Mouse (Mus musculus) embryonic facial prominence, embryonic 14.5 days (tissue): ENCODE results near the gene Psmd9. TPM values are rescaled to one million over a fixed set of nuclear protein-coding genes. Genes with fewer than 3 reads are reported as not detected.

Source experiments
- ATAC-seq: fragments of 200-750 bp; cut with Nextera tagmentation; 2 replicates; pipeline ENCODE4 v1.8.0; 2017; ENCODE audit warnings: low read depth, moderate number of reproducible peaks, moderate TSS enrichment
- DNase-seq: peaks from one replicate; pipeline ENCODE4 v3.0.0-alpha.2; 2015; ENCODE audit warnings: low spot score
- H3K27ac ChIP-seq: fragments of 300-500 bp; sonication (generic); replicated peaks from 2 replicates; pipeline ENCODE4 v1.5.1; 2014; ENCODE audit warnings: low read depth, mild to moderate bottlenecking, low read length, moderate library complexity
- H3K27me3 ChIP-seq: fragments of 300-500 bp; sonication (generic); replicated peaks from 2 replicates; pipeline ENCODE4 v1.6.1; 2014; ENCODE audit warnings: low read length; ENCODE audit not compliant: control insufficient read depth, insufficient read depth
- H3K36me3 ChIP-seq: fragments of 300-500 bp; sonication (generic); 2 replicates; pipeline ENCODE4 v1.6.1; 2014; ENCODE audit warnings: low read length, mixed read lengths; ENCODE audit not compliant: control insufficient read depth, insufficient read depth
- H3K4me1 ChIP-seq: fragments of 300-500 bp; sonication (generic); 2 replicates; pipeline ENCODE4 v1.6.1; 2014; ENCODE audit warnings: antibody characterized with exemption, low read length; ENCODE audit not compliant: control insufficient read depth, insufficient read depth
- H3K4me2 ChIP-seq: fragments of 300-500 bp; sonication (generic); 2 replicates; pipeline ENCODE4 v1.6.1; 2014; ENCODE audit warnings: low read depth, mild to moderate bottlenecking, low read length, moderate library complexity, mixed read lengths
- H3K4me3 ChIP-seq: fragments of 300-500 bp; sonication (generic); 2 replicates; pipeline ENCODE4 v1.5.1; 2014; ENCODE audit warnings: low read depth, mild to moderate bottlenecking, low read length
- H3K9ac ChIP-seq: fragments of 300-500 bp; sonication (generic); 2 replicates; pipeline ENCODE4 v1.6.1; 2014; ENCODE audit warnings: low read depth, mild to moderate bottlenecking, low read length, moderate library complexity, mixed read lengths
- H3K9me3 ChIP-seq: fragments of 300-500 bp; sonication (generic); 2 replicates; pipeline ENCODE4 v1.6.1; 2016; ENCODE audit warnings: low read length; ENCODE audit not compliant: control insufficient read depth
- WGBS: fragments of 180-500 bp; shearing (Covaris S2); extraction: QIAGEN DNeasy Blood & Tissue Kit; methylation state at CpG from one replicate; pipeline ENCODE4 v1.1.7; 2014; 5-methylcytosine and 5-hydroxymethylcytosine counted together
- polyA plus RNA-seq: library from polyadenylated mRNA; unstranded; fragments of >200 nt; fragmentation: Nextera tagmentation; extraction: Ambion mirVana; gene quantifications from 2 replicates; pipeline ENCODE4 v1.2.1, GENCODE M21; 2014

Psmd9 gene
- polyA plus RNA-seq, 1 experiment from 2014 or later = 49.5 TPM

DNA sequence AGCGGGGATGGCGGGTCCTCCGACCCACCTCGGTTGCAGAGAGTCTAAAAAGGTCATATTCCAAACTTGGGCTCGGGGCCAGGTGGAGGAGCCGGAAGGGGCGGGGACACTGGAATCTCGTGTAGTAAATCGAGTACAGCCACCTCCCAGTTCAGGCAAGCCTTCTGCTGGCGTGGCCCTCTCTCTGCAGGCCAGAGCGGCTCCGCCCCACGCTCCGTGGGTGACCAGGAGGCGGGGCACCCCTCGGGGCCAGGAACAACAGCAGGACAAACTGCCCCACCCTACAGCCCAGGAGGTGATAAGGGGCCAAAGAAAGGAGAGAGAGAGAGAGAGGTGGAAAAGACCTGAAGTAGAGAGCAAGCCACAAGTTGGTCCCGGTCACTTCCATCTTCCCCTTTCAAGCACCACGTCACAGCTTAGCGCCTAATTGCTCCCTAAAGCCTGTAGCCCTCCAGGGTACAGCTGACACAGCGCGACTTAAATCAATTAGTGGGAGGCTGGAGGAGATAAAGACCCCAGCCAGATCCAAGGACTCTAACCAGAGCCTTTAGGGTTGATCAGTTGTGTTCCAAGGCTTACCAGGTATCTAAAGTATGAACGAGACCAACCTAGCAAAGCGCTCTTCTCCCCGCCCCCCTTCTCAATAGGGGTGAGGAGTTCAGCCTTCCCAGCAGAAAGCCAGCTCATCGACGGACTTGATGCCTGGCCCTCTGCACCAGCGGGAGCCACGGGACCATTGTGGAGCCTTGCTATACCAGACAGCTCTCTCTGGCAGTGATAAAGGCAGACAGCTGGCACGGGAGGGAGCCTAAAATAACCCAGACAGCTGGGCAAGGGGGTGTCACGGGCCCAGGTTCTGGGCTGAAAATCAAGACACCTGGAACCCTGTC lies 33.5 kb upstream of the Psmd9 start:
- Histone ChIP-seq H3K27me3 (no peaks in the 10 kb centered on the region), H3K27ac (peak overlapping the region; percentile 100), H3K4me1 (peaks cover 59% of the 10 kb centered on the region), H3K9me3 (no peaks in the 10 kb centered on the region), H3K4me3 (peak overlapping the region; percentile 90), H3K4me2 (peak overlapping the region; percentile 100), H3K9ac (peak overlapping the region; percentile 100), H3K36me3 (peaks cover 13% of the 10 kb centered on the region; the same call in 1 of the 2 replicates)
- DNase-seq (peak; percentile 92), ATAC-seq (peak; percentile 12)
- WGBS = 2% methylated on average over 29 of the region's 30 CpGs

DNA sequence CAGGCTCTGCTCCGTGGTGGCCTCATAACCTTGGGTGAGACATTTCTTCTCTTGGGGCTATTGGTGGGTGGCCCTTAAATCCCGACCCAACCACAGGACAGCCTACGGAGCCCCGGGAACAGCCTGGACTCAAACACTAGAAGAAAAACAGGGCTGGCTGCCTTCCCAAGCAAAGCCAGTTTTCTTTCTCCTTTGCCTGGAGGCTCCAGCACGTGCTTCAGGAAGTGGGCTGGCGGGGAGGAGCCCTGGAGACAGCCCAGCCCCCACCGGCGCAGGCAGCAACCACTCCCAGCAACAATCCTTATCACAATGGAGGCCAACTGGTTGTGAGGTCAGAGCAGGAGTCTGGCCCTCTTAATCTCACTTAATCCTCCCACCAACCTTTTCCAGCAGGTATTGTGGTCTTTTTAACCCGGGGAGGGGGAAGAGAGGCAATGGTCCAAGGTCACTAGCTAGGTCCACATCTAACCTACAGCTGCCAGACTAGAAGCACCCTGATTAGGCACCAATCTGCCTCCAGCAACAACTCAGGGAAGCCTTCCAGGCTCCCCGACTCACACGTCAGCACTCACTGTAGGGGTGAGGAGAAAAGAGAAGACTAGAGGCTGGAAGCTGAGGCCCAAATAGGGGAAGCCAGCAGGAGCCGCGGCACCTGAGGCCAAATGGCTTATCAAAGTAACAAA lies 32.7 kb upstream of the Psmd9 start:
- DNase-seq (peak; percentile 95), ATAC-seq (peak; percentile 20)
- WGBS = 2% methylated on average over 13 of the region's 13 CpGs
- Histone ChIP-seq H3K27ac (peak overlapping the region; percentile 100), H3K4me3 (peak overlapping the region; percentile 90), H3K9me3 (no peaks in the 10 kb centered on the region), H3K27me3 (no peaks in the 10 kb centered on the region), H3K4me1 (peaks cover 59% of the 10 kb centered on the region), H3K4me2 (peak overlapping the region; percentile 100), H3K36me3 (peaks cover 11% of the 10 kb centered on the region; the same call in 1 of the 2 replicates), H3K9ac (peak overlapping the region; percentile 100)

DNA sequence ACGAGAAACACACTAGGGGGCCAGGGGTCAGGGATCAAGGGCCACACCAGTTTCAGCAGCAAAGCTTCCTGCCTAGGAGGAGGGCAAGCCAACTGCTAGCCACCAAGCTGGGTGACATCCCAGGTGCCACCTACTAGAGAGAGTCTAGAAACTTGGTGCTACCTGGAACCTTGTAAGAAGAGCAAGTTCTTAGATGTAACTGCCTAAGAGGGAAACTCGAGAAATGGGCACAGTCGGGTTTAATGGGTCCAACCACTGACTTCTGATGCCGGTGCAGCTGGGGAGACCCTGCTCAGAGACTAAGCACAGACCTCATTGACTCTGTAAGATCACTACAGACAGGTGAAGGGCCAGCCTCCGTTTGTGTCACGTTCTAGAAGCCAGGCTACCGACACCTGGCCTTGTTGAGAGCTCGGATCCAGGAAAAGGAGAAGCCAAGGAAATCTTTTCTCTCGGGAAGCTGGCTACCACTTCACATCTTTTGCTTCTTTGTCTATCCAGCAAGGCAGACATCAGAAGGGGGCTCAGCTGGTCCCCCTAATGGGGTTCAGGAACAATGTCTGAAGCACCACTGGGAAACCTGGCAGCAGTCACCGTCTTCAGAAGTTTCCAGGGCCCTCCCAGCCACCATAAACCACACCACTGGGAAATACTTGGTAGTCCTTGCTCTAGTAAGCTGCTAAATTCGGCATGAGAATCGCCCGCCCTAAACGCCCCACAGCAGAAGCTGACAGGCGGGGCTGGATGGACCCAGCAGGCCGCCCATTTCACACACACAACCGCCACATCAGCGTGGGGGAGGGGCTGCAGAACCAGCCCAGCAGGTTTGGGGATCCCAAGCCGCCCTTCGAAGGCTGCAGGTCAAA lies 31.9 kb upstream of the Psmd9 start:
- Histone ChIP-seq H3K36me3 (peaks cover 11% of the 10 kb centered on the region; the same call in 1 of the 2 replicates), H3K4me3 (peak overlapping the region; percentile 90), H3K9me3 (no peaks in the 10 kb centered on the region), H3K27me3 (no peaks in the 10 kb centered on the region), H3K4me2 (peak overlapping the region; percentile 100), H3K4me1 (peaks cover 55% of the 10 kb centered on the region), H3K9ac (peak overlapping the region; percentile 100), H3K27ac (peak overlapping the region; percentile 100)
- ATAC-seq (no peak; the same call in 1 of the 2 replicates), DNase-seq (peak; percentile 93)
- WGBS = 4% methylated on average over 19 of the region's 20 CpGs

DNA sequence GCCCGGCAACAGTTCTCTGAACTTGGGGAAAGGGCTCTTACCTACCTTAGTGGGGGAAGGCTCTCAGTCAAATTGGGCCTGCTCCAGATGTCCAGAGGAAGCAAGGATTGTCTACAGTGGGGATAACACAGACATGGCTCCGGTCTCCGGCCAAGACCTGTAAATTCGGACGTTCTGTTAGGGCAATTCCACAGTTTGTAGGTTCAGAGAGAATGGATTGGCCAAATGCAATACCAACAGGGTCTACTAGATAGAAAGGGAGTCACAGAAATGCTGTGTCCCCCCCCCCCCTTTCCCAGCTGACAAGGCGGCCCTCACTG lies 31.3 kb upstream of the Psmd9 start:
- ATAC-seq (no peak), DNase-seq (no peak)
- Histone ChIP-seq H3K4me3 (peak overlapping the region; percentile 90), H3K27ac (peak overlapping the region; percentile 100), H3K4me2 (peak overlapping the region; percentile 100), H3K36me3 (peaks cover 11% of the 10 kb centered on the region; the same call in 1 of the 2 replicates), H3K27me3 (no peaks in the 10 kb centered on the region), H3K9me3 (no peaks in the 10 kb centered on the region), H3K9ac (peak overlapping the region; percentile 100), H3K4me1 (peaks cover 49% of the 10 kb centered on the region)
- WGBS = 0% methylated on average over 5 of the region's 6 CpGs

DNA sequence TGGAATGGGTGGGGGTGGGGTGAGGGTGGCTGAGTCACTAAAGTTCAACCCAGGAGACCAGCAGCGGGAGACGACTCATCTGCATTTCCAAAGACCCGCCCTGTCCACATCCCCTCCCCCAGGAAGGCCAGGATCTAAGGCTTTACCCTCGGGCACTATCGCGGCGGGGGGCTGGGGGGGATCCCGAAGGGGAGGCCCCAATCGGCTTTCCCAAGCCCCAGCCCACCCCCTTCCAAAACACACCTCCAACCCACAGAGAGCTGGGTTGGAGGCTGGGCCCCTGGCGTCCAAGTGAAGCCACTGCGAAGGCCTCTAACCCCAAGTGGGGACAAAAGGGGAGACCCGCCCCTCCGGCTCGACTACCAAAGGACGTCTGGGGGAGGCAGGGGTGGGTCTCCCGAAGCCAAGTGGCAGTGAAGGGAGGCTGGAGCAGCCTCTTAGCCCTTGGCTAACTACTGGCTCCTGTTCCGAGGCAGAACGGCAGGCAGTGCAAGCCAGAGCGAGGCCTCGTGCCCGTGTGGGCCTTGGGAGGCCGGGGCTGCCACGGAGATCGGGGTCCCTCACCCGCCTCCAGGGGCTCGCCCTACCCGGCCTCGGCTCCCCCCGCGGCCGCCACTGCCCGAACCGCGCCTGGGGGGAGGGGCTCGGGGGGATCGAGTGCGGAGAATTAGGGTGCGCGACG lies 30.8 kb upstream of the Psmd9 start:
- peaks cover 11% of the 10 kb centered on the region; the same call in 1 of the 2 replicates for H3K36me3 ChIP-seq
- H3K4me2 ChIP-seq = peak overlapping the region; percentile 100
- DNase-seq (peak; percentile 92), ATAC-seq (peak; percentile 26)
- H3K9me3 ChIP-seq = no peaks in the 10 kb centered on the region
- H3K27ac ChIP-seq = peak overlapping the region; percentile 100
- peak overlapping the region; percentile 90 for H3K4me3 ChIP-seq
- H3K9ac ChIP-seq = peak overlapping the region; percentile 100
- 0% methylated on average over 12 of the region's 40 CpGs for WGBS
- no peaks in the 10 kb centered on the region for H3K27me3 ChIP-seq
- H3K4me1 ChIP-seq = peaks cover 44% of the 10 kb centered on the region

DNA sequence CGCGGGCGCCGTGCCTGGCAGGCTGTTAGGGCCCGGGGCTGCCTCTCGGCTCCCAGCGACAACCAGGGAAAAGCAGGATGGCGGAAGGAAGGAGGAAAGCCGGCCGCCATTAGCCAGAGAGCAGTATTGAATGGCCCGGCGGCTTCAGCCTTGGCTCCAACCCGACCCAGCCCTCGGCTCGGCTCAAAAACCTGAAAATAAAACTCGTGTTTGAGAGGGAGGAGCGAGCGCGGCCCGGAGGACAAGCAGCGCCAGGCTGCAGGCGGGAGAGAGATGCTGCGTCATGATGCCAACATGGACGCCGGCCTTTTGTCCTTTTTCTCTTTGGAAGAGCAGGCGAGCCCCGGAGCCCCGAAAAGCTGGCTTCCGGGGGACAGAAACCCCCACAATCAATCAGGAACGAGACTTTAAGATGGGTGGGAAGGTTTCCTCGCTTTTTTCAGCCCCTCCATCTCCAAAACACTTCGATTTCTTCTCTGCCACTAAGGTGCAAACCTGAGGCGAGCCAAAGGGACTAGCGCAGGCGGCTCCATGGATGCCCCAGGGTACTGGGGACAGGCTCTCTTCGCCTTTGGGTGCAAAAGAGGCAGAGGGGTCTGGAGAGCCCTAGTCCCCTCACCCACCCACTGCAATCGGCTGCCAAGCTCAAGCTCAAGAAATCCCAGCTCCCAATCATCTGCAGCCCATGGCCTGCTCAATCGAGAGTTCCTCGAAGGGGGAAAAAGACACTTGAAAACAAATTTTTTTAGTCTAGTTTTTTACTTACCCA lies 30.1 kb upstream of the Psmd9 start:
- H3K27ac ChIP-seq = peak overlapping the region; percentile 100
- DNase-seq (peak; percentile 93), ATAC-seq (0 out of 2 replicates have a peak, but pooled peaks have one; percentile 3)
- H3K4me3 ChIP-seq = peak overlapping the region; percentile 90
- peaks cover 43% of the 10 kb centered on the region for H3K4me1 ChIP-seq
- no peaks in the 10 kb centered on the region for H3K9me3 ChIP-seq
- no peaks in the 10 kb centered on the region for H3K27me3 ChIP-seq
- H3K4me2 ChIP-seq = peak overlapping the region; percentile 100
- H3K9ac ChIP-seq = peak overlapping the region; percentile 100
- under 1% methylated on average over 37 of the region's 39 CpGs for WGBS
- H3K36me3 ChIP-seq = peaks cover 6% of the 10 kb centered on the region; the same call in 1 of the 2 replicates

DNA sequence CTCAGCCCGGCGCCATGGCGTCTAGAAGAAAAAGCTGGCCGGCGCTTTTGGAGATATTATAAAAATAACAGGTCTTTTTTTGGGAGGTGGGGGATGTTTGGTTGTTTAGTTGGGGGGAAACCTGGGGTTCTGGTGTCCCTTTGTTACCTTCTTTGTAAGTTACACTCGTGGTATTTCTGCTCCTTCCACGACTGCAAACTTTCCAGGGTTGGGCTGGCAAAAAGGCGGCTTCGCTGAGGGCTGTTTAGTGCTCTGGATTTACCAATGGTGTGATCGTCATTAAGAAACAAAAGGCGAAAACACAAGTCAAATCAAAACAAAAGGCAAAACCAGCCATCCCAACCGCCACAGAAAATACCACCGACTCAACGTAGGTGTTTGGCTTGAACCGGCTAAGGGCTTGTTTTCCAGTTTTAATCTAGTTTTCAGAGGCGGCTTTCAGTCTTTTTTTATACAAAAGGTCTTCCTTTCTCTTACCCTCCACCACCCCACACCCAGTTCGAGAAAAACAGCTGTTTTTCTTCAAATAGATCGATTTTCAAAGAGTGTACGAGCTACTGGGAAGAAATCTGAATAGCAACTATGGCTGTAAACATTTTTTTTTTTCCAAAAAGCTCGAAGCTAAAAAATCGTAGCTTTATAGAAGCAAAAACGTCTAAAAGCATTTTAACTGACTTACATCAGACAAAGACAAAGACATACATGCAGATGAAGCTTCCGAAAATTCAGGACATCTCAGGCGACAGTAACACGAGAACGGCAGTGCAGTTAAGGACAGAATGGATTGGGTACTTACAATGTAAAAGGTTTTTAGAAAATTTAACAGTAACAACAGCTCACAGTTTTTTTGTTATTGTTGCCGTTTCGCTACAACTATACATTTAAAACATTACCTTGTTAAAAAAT lies 29.2 kb upstream of the Psmd9 start:
- no peaks in the 10 kb centered on the region for H3K36me3 ChIP-seq
- peak overlapping the region; percentile 100 for H3K27ac ChIP-seq
- peak overlapping the region; percentile 100 for H3K9ac ChIP-seq
- H3K27me3 ChIP-seq = no peaks in the 10 kb centered on the region
- no peaks in the 10 kb centered on the region for H3K9me3 ChIP-seq
- peak overlapping the region; percentile 90 for H3K4me3 ChIP-seq
- no peak for DNase-seq
- H3K4me2 ChIP-seq = peak overlapping the region; percentile 100
- H3K4me1 ChIP-seq = peaks cover 43% of the 10 kb centered on the region
- no peak for ATAC-seq
- under 1% methylated on average over 28 of the region's 28 CpGs for WGBS
